Mouse (Mus musculus) lung, adult 2 months (tissue): Measurements from ENCODE around the gene Pitpnb.

Experiments used
- CTCF ChIP-seq: fragments of 200-500 bp; IDR thresholded peaks from 2 replicates; pipeline ENCODE4 v1.5.1; 2011; ENCODE audit warnings: mild to moderate bottlenecking, low read length, control low read depth; ENCODE audit not compliant: insufficient read depth
- POLR2A ChIP-seq: fragments of 200-500 bp; IDR thresholded peaks from 2 replicates; pipeline ENCODE4 v1.6.1; 2011; ENCODE audit warnings: low read depth, mild to moderate bottlenecking, control low read depth, low read length, borderline replicate concordance; ENCODE audit errors: extremely low read depth

DNA sequence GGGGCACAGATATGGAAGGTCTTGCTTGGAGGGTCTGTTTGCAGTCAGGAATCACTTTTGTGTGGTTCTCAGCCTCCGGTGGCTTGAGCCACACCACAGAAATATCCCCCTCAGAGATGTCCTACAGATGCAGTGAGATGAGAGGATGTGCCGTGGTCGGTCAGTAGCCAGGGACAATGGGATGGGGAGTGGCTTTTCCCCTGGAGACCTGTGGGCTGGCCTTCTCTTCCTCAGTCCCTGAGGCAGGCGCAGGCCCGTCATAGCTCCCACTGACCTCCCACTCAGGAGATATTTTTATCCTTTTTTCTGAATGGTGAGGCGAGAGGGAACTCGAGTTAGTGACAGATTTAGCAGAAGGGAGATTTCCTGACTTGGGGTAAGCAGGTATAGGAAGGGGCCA is 99.2 kb downstream of the Pitpnb start:
- TF ChIP-seq CTCF, result no peak
- TF ChIP-seq POLR2A, result no peak
